Mouse (Mus musculus) intestine, embryonic 16.5 days (tissue): ENCODE measurements around the gene Mlh1. TPM values are rescaled to one million over a fixed set of nuclear protein-coding genes. Genes with fewer than 3 reads are reported as not detected.

Experiments
- ATAC-seq: fragments of 200-750 bp; cut with Nextera tagmentation; 2 replicates; pipeline ENCODE4 v1.8.0; 2017; ENCODE audit warnings: moderate TSS enrichment, moderate library complexity
- H3K27ac ChIP-seq: fragments of 300-500 bp; sonication (generic); 2 replicates; pipeline ENCODE4 v1.5.1; 2014; ENCODE audit warnings: mild to moderate bottlenecking, low read length
- H3K27me3 ChIP-seq: fragments of 300-500 bp; sonication (generic); replicated peaks from 2 replicates; pipeline ENCODE4 v1.6.1; 2014; ENCODE audit warnings: low read length, control low read depth, mixed read lengths; ENCODE audit not compliant: control insufficient read depth, insufficient read depth
- H3K36me3 ChIP-seq: fragments of 300-500 bp; sonication (generic); 2 replicates; pipeline ENCODE4 v1.6.1; 2014; ENCODE audit warnings: low read length, control low read depth; ENCODE audit not compliant: control insufficient read depth, insufficient read depth
- H3K4me1 ChIP-seq: fragments of 300-500 bp; sonication (generic); 2 replicates; pipeline ENCODE4 v1.6.1; 2014; ENCODE audit warnings: low read length, control low read depth, mixed read lengths; ENCODE audit not compliant: control insufficient read depth, insufficient read depth
- H3K4me2 ChIP-seq: fragments of 300-500 bp; sonication (generic); 2 replicates; pipeline ENCODE4 v1.6.1; 2014; ENCODE audit warnings: low read depth, low read length, control low read depth
- H3K4me3 ChIP-seq: fragments of 300-500 bp; sonication (generic); 2 replicates; pipeline ENCODE4 v1.5.1; 2014; ENCODE audit warnings: mild to moderate bottlenecking, low read length
- H3K9ac ChIP-seq: fragments of 300-500 bp; sonication (generic); 2 replicates; pipeline ENCODE4 v1.6.1; 2014; ENCODE audit warnings: low read depth, low read length
- H3K9me3 ChIP-seq: fragments of 300-500 bp; sonication (generic); 2 replicates; pipeline ENCODE4 v1.6.1; 2016; ENCODE audit warnings: low read length, control low read depth; ENCODE audit not compliant: control insufficient read depth
- WGBS: fragments of 180-500 bp; shearing (Covaris S2); extraction: QIAGEN DNeasy Blood & Tissue Kit; methylation state at CpG from one replicate; pipeline ENCODE4 v1.1.7; 2014; 5-methylcytosine and 5-hydroxymethylcytosine counted together
- polyA plus RNA-seq: library from polyadenylated mRNA; unstranded; fragments of >200 nt; fragmentation: Nextera tagmentation; extraction: Ambion mirVana; gene quantifications from 2 replicates; pipeline ENCODE4 v1.2.1, GENCODE M21; 2015

The Mlh1 gene
- polyA plus RNA-seq, 1 experiment from 2014 or later: 43.3 TPM

GRCm38 (mm10) chr9:111289832-111290339 is 18.3 kb upstream of the Mlh1 start:
- Histone ChIP-seq H3K9me3 (no peaks in the 10 kb centered on the region), H3K4me2 (peak overlapping the region; percentile 42), H3K4me1 (no peaks in the 10 kb centered on the region), H3K36me3 (no peaks in the 10 kb centered on the region), H3K4me3 (no peak overlapping the region), H3K27me3 (no peaks in the 10 kb centered on the region), H3K9ac (no peak overlapping the region), H3K27ac (peak overlapping the region; percentile 57; the same call in 1 of the 2 replicates)
- WGBS: 14% methylated on average over 21 of the region's 21 CpGs
- ATAC-seq: peak; percentile 87

DNA sequence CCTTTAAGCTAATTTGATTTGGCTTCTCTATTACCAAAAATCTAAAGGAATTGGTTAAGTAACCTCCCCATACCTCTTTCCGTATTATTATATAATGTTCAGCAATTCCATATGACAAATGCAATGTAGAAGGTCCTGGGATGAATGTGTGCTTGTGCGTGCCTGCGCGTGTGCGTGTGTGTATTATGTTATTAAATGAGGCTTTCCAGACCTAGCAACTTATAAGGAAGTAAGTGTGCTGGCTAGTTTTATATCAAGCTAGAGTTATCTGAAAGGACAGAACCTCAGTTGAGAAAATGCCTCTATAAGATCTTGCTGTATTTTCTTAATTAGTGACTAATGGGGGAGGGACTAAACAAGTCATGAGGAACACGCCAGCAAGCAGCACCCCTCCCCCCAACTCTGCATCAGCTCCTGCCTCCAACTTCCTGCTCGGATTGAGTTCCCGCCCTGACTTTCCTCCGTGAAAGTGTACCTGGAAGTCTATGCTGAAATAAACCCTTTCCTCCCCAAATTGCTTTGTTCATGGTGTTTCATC is 17.8 kb upstream of the Mlh1 start:
- no peak overlapping the region for H3K4me3 ChIP-seq
- no peaks in the 10 kb centered on the region for H3K9me3 ChIP-seq
- no peak overlapping the region for H3K9ac ChIP-seq
- no peaks in the 10 kb centered on the region for H3K27me3 ChIP-seq
- H3K4me2 ChIP-seq: peak overlapping the region; percentile 42
- ATAC-seq: peak; percentile 86
- H3K4me1 ChIP-seq: no peaks in the 10 kb centered on the region
- 41% methylated on average over 9 of the region's 9 CpGs for WGBS
- H3K27ac ChIP-seq: peak overlapping the region; percentile 57; the same call in 1 of the 2 replicates
- no peaks in the 10 kb centered on the region for H3K36me3 ChIP-seq

- no peak overlapping the region for H3K27ac ChIP-seq
- no peaks in the 10 kb centered on the region for H3K36me3 ChIP-seq
- no peak overlapping the region for H3K9ac ChIP-seq
- 97% methylated on average over 4 of the region's 4 CpGs for WGBS
- H3K27me3 ChIP-seq: no peaks in the 10 kb centered on the region
- no peak overlapping the region for H3K4me2 ChIP-seq
- ATAC-seq: no peak
- H3K4me3 ChIP-seq: no peak overlapping the region
- no peaks in the 10 kb centered on the region for H3K9me3 ChIP-seq
- H3K4me1 ChIP-seq: no peaks in the 10 kb centered on the region
Observed at GRCm38 (mm10) chr9:111287956-111288355, 16.4 kb upstream of the Mlh1 start.

DNA sequence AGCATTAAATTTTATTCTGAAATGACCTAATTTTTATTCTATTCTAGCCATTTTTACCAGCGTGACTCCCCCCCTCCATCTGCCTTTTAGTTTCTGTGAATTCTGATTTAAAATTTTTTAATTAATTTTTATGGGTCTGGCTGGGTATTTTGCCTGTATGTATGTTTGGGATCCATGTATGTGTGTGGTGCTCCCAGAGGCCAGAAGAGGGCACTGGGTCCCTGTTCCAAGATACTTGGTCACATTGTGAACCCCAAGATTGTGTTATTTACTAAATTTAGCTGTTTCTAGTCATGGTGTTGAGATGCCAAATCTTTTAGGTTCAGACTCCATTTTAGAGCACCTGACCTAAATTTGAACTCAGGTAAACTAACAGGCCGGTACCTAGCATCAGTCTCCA is 14.9 kb upstream of the Mlh1 start:
- H3K27me3 ChIP-seq: no peaks in the 10 kb centered on the region
- no peak for ATAC-seq
- no peak overlapping the region for H3K9ac ChIP-seq
- 78% methylated on average over 2 of the region's 2 CpGs for WGBS
- H3K36me3 ChIP-seq: no peaks in the 10 kb centered on the region
- no peaks in the 10 kb centered on the region for H3K4me1 ChIP-seq
- H3K4me2 ChIP-seq: no peak overlapping the region
- no peaks in the 10 kb centered on the region for H3K9me3 ChIP-seq
- no peak overlapping the region for H3K27ac ChIP-seq
- H3K4me3 ChIP-seq: no peak overlapping the region

GRCm38 (mm10) chr9:111285676-111286075 is 14.1 kb upstream of the Mlh1 start:
- no peaks in the 10 kb centered on the region for H3K9me3 ChIP-seq
- 13% methylated on average over 5 of the region's 5 CpGs for WGBS
- ATAC-seq: no peak

DNA sequence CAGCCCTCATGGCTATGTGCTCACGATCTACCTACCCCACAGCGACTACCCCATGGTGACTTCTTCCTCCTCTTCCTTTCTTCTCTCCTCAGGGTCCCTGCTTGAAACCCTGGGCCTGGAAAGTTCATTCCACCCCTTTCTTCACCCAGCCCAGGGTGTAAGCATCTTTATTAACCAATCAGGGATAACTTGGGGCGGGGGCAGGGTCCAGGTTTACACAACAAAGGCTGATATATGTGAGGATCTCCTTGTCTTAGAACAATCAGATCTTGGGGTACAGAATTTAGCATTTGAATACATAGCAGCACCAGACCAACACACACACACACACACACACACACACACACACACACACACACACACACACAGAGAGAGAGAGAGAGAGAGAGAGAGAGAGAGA is 13.5 kb upstream of the Mlh1 start:
- no peak overlapping the region for H3K27ac ChIP-seq
- H3K9ac ChIP-seq: no peak overlapping the region
- WGBS: 56% methylated on average over 3 of the region's 3 CpGs
- no peaks in the 10 kb centered on the region for H3K4me1 ChIP-seq
- ATAC-seq: no peak
- no peaks in the 10 kb centered on the region for H3K36me3 ChIP-seq
- H3K27me3 ChIP-seq: no peaks in the 10 kb centered on the region
- H3K4me3 ChIP-seq: no peak overlapping the region
- no peaks in the 10 kb centered on the region for H3K9me3 ChIP-seq
- no peak overlapping the region for H3K4me2 ChIP-seq

More at GRCm38 (mm10) chr9:111285676-111286075, 14.1 kb upstream of the Mlh1 start:
- Histone ChIP-seq H3K27me3 (no peaks in the 10 kb centered on the region), H3K9ac (no peak overlapping the region), H3K36me3 (no peaks in the 10 kb centered on the region), H3K4me2 (no peak overlapping the region), H3K4me1 (no peaks in the 10 kb centered on the region), H3K27ac (no peak overlapping the region), H3K4me3 (no peak overlapping the region)

DNA sequence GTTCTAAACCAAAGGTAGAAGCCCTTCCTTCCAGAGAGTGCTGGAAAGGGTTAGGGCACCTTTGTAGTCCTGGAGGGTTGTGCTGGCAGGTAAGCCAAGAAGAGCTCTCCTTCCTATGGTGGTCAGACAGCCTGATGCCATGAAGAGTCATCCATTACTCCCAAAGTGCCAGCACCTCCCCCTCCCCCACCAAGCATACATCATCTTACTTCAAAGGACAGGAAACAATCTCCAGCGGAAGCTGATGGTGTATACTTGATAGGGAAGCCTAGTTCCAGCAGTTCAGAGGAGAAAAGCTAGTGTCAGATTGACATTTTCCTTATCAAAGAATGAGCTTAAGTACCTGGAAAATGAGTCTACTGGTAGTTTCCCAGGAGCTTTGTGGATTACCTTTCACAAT is 3.6 kb upstream of the Mlh1 start:
- Histone ChIP-seq H3K4me3 (peak overlapping the region; percentile 14), H3K27me3 (no peaks in the 10 kb centered on the region), H3K4me1 (peaks cover 19% of the 10 kb centered on the region), H3K36me3 (no peaks in the 10 kb centered on the region), H3K9ac (no peak overlapping the region), H3K27ac (no peak overlapping the region), H3K9me3 (no peaks in the 10 kb centered on the region), H3K4me2 (peak overlapping the region; percentile 31)
- ATAC-seq: no peak
- WGBS: 22% methylated on average over 1 of the region's 1 CpGs

- no peak for ATAC-seq
- H3K4me3 ChIP-seq: no peak overlapping the region
- WGBS: 76% methylated on average over 1 of the region's 1 CpGs
Observed at GRCm38 (mm10) chr9:111273958-111274357, 2.4 kb upstream of the Mlh1 start.

GRCm38 (mm10) chr9:111272996-111273785 is 1.6 kb upstream of the Mlh1 start:
- peaks cover 20% of the 10 kb centered on the region for H3K4me1 ChIP-seq
- H3K4me3 ChIP-seq: peak overlapping the region; percentile 93
- no peak overlapping the region for H3K27ac ChIP-seq
- no peak for ATAC-seq
- H3K9me3 ChIP-seq: no peaks in the 10 kb centered on the region
- H3K9ac ChIP-seq: peak overlapping the region; percentile 97
- H3K27me3 ChIP-seq: no peaks in the 10 kb centered on the region
- no peaks in the 10 kb centered on the region for H3K36me3 ChIP-seq
- H3K4me2 ChIP-seq: peak overlapping the region; percentile 54
- 58% methylated on average over 15 of the region's 15 CpGs for WGBS

More at GRCm38 (mm10) chr9:111273958-111274357, 2.4 kb upstream of the Mlh1 start:
- no peak overlapping the region for H3K9ac ChIP-seq
- H3K27me3 ChIP-seq: no peaks in the 10 kb centered on the region
- H3K36me3 ChIP-seq: no peaks in the 10 kb centered on the region
- H3K4me2 ChIP-seq: peak overlapping the region; percentile 54
- H3K9me3 ChIP-seq: no peaks in the 10 kb centered on the region
- H3K27ac ChIP-seq: no peak overlapping the region
- H3K4me1 ChIP-seq: peaks cover 20% of the 10 kb centered on the region
